Mouse (Mus musculus) E14TG2a.4 (cell line): ENCODE measurements around the gene Dnajb2.

Source experiments
- CTCF ChIP-seq: conservative IDR thresholded peaks from 2 replicates; pipeline ENCODE4 v1.5.1; 2014; ENCODE audit warnings: low read length
- POU5F1 ChIP-seq: IDR thresholded peaks from 2 replicates; pipeline ENCODE4 v1.6.1; 2014; ENCODE audit warnings: low read length, borderline replicate concordance

- TF ChIP-seq CTCF: no peak
- no peak for TF ChIP-seq POU5F1
Measured at GRCm38 (mm10) chr1:75187126-75187525, 49.1 kb upstream of the Dnajb2 start.
